Mouse (Mus musculus) thymus, postnatal 14 days (tissue): Measurements from ENCODE around the gene Plekhb2.
A peak's percentile ranks its signal among the peaks of the same experiment; 100 is the strongest.

Source experiments
- DNase-seq: peaks from one replicate; pipeline ENCODE4 v3.0.0; 2021

The Plekhb2 gene

GRCm38 (mm10) chr1:34834904-34835303 is 14.9 kb upstream of the Plekhb2 start:
- DNase-seq: no peak

GRCm38 (mm10) chr1:34837951-34838689 is 11.7 kb upstream of the Plekhb2 start:
- DNase-seq: no peak

- DNase-seq: no peak
Measured at GRCm38 (mm10) chr1:34839241-34839640, 10.5 kb upstream of the Plekhb2 start.

GRCm38 (mm10) chr1:34841709-34842388 is 7.9 kb upstream of the Plekhb2 start:
- DNase-seq: no peak

GRCm38 (mm10) chr1:34842389-34842861 is 7.4 kb upstream of the Plekhb2 start:
- DNase-seq: peak; percentile 73

- peak; percentile 92 for DNase-seq
Measured at GRCm38 (mm10) chr1:34842887-34843618, 6.7 kb upstream of the Plekhb2 start, which contains the start of gene Fam168b. Fam168b (minus strand) TSS chr1:34843065.

- DNase-seq: no peak
Measured at GRCm38 (mm10) chr1:34847070-34847469, 2.7 kb upstream of the Plekhb2 start.

- DNase-seq: no peak
Measured at GRCm38 (mm10) chr1:34850343-34851136, 764 bp downstream of the Plekhb2 start.

- DNase-seq: peak; percentile 55
Measured at GRCm38 (mm10) chr1:34851562-34851961, 1.8 kb downstream of the Plekhb2 start.

GRCm38 (mm10) chr1:34852116-34852878 is 2.5 kb downstream of the Plekhb2 start:
- DNase-seq: no peak

- no peak for DNase-seq
Measured at GRCm38 (mm10) chr1:34853786-34854185, 4.0 kb downstream of the Plekhb2 start.

GRCm38 (mm10) chr1:34855056-34855739 is 5.4 kb downstream of the Plekhb2 start:
- no peak for DNase-seq

GRCm38 (mm10) chr1:34858671-34859070 is 8.9 kb downstream of the Plekhb2 start:
- DNase-seq: no peak

GRCm38 (mm10) chr1:34859761-34860160 is 10.0 kb downstream of the Plekhb2 start:
- DNase-seq: no peak

- DNase-seq: no peak
Measured at GRCm38 (mm10) chr1:34860205-34860604, 10.4 kb downstream of the Plekhb2 start.

- no peak for DNase-seq
Measured at GRCm38 (mm10) chr1:34862877-34863276, 13.1 kb downstream of the Plekhb2 start.

GRCm38 (mm10) chr1:34863323-34863722 is 13.5 kb downstream of the Plekhb2 start:
- DNase-seq: no peak

GRCm38 (mm10) chr1:34864243-34864642 is 14.5 kb downstream of the Plekhb2 start:
- DNase-seq: no peak

GRCm38 (mm10) chr1:34865866-34866265 is 16.1 kb downstream of the Plekhb2 start:
- DNase-seq: no peak

GRCm38 (mm10) chr1:34866815-34867573 is 17.2 kb downstream of the Plekhb2 start:
- DNase-seq: peak; percentile 95
